Mouse (Mus musculus): Measurements from ENCODE around the gene Hspb8. TPM values are rescaled to one million over a fixed set of nuclear protein-coding genes. Genes with fewer than 3 reads are reported as not detected.

The Hspb8 gene
- polyA plus RNA-seq, 1 experiment from 2014 or later, result 33.7 TPM

GRCm38 (mm10) chr5:116407321-116407720, 15.3 kb downstream of the Hspb8 start:
- Histone ChIP-seq H3K27me3 (no peaks in the 10 kb centered on the region), H3K36me3 (peaks cover 13% of the 10 kb centered on the region; the same call in 1 of the 2 replicates), H3K9ac (no peak overlapping the region), H3K9me3 (replicated peaks) (no peaks in the 10 kb centered on the region), H3K4me2 (no peak overlapping the region), H3K4me1 (replicated peaks) (peaks cover 35% of the 10 kb centered on the region), H3K4me3 (no peak overlapping the region), H3K27ac (peak overlapping the region; percentile 59)
- ATAC-seq (replicated peaks; ENCODE audit: insufficient number of reproducible peaks, insufficient read depth, low FRiP score, low read depth), result peak; percentile 49; the same call in 1 of the 2 replicates
- 39% methylated on average over 4 of the region's 4 CpGs for WGBS

- H3K9me3 ChIP-seq (replicated peaks), result no peaks in the 10 kb centered on the region
- no peak for ATAC-seq (replicated peaks; ENCODE audit: insufficient number of reproducible peaks, insufficient read depth, low FRiP score, low read depth)
- H3K4me3 ChIP-seq, result no peak overlapping the region
- peaks cover 33% of the 10 kb centered on the region for H3K4me1 ChIP-seq (replicated peaks)
- no peak overlapping the region for H3K4me2 ChIP-seq
- no peak overlapping the region for H3K27ac ChIP-seq
- 77% methylated on average over 3 of the region's 3 CpGs for WGBS
- H3K36me3 ChIP-seq, result peaks cover 8% of the 10 kb centered on the region; the same call in 1 of the 2 replicates
- no peaks in the 10 kb centered on the region for H3K27me3 ChIP-seq
- no peak overlapping the region for H3K9ac ChIP-seq
Observed at GRCm38 (mm10) chr5:116406507-116406906, 16.2 kb downstream of the Hspb8 start.

- Histone ChIP-seq H3K27me3 (no peaks in the 10 kb centered on the region), H3K9me3 (replicated peaks) (no peaks in the 10 kb centered on the region), H3K4me2 (no peak overlapping the region), H3K36me3 (peaks cover 7% of the 10 kb centered on the region; the same call in 1 of the 2 replicates), H3K4me1 (replicated peaks) (peaks cover 29% of the 10 kb centered on the region), H3K27ac (no peak overlapping the region), H3K4me3 (no peak overlapping the region), H3K9ac (no peak overlapping the region)
- 93% methylated on average over 1 of the region's 1 CpGs for WGBS
- ATAC-seq (replicated peaks; ENCODE audit: insufficient number of reproducible peaks, insufficient read depth, low FRiP score, low read depth), result no peak
Observed at GRCm38 (mm10) chr5:116405934-116406333, 16.7 kb downstream of the Hspb8 start.

GRCm38 (mm10) chr5:116404063-116404462, 18.6 kb downstream of the Hspb8 start:
- Histone ChIP-seq H3K9ac (no peak overlapping the region), H3K27me3 (no peaks in the 10 kb centered on the region), H3K4me1 (replicated peaks) (peaks cover 16% of the 10 kb centered on the region), H3K36me3 (peaks cover 4% of the 10 kb centered on the region; the same call in 1 of the 2 replicates), H3K4me3 (no peak overlapping the region), H3K9me3 (replicated peaks) (no peaks in the 10 kb centered on the region), H3K27ac (no peak overlapping the region), H3K4me2 (no peak overlapping the region)
- no peak for ATAC-seq (replicated peaks; ENCODE audit: insufficient number of reproducible peaks, insufficient read depth, low FRiP score, low read depth)
- WGBS, result 79% methylated on average over 2 of the region's 2 CpGs

DNA sequence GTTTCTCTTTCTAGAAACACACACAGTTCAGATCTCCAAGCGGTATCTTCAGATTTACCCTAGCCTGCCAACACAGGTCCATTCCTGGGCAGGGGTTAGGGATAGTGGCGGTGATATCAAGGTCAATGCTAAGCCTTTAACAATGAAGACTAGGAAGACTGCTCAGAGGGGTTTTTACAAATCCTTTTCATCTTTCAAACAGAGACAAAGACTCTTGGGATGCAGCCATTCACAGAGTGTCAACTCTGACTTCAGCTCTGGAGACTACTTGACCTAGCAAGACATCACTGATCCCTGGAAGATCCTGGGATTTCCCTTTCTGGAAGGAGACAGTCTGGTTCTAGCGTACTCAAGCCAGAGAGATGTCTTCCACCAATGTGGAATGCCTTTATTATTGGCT, 21.9 kb downstream of the Hspb8 start:
- H3K27me3 ChIP-seq, result no peaks in the 10 kb centered on the region
- H3K9ac ChIP-seq, result no peak overlapping the region
- H3K4me3 ChIP-seq, result no peak overlapping the region
- H3K27ac ChIP-seq, result no peak overlapping the region
- H3K36me3 ChIP-seq, result no peaks in the 10 kb centered on the region
- no peak overlapping the region for H3K4me2 ChIP-seq
- H3K4me1 ChIP-seq (replicated peaks), result 0 out of 2 replicates have a peak, but pooled peaks cover 3% of the 10 kb centered on the region
- 83% methylated on average over 3 of the region's 3 CpGs for WGBS
- ATAC-seq (replicated peaks; ENCODE audit: insufficient number of reproducible peaks, insufficient read depth, low FRiP score, low read depth), result no peak
- H3K9me3 ChIP-seq (replicated peaks), result no peaks in the 10 kb centered on the region

DNA sequence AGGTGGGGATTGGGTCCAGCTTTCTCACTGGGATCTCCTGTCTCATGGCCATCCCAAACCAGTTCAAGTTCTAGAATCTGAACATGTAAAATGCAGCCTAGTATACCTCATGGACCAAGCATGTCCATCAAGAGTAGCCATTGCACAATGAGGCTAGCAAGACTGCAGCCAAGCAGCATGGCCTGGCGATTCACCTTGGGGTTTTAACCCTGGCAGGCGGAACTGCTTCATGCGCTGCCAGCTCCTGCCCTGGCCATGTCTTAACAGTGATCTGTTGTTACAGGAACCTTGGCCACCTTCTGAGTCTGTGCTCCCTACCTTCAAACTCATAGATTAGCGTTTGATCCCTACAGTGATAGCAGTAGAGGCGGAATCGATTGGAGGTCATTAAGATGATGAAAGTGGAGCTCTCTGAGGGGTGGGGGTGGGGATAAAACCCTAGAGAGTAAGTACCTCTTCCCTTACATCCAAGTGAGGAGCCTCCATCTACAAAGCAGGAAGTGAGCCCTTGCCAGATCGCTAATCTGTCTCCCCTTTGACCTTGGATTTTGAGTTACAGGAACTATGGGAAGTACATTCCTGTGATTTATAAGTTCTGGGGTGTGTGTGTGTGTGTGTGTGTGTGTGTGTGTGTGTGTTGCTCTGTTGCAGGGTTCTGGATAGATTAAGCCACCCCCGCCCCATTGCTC, 22.5 kb downstream of the Hspb8 start:
- Histone ChIP-seq H3K4me3 (no peak overlapping the region), H3K27ac (no peak overlapping the region), H3K4me2 (no peak overlapping the region), H3K36me3 (no peaks in the 10 kb centered on the region), H3K4me1 (replicated peaks) (0 out of 2 replicates have a peak, but pooled peaks cover 3% of the 10 kb centered on the region), H3K9me3 (replicated peaks) (no peaks in the 10 kb centered on the region), H3K27me3 (no peaks in the 10 kb centered on the region), H3K9ac (no peak overlapping the region)
- WGBS, result 75% methylated on average over 8 of the region's 8 CpGs
- ATAC-seq (replicated peaks; ENCODE audit: insufficient number of reproducible peaks, insufficient read depth, low FRiP score, low read depth), result no peak

DNA sequence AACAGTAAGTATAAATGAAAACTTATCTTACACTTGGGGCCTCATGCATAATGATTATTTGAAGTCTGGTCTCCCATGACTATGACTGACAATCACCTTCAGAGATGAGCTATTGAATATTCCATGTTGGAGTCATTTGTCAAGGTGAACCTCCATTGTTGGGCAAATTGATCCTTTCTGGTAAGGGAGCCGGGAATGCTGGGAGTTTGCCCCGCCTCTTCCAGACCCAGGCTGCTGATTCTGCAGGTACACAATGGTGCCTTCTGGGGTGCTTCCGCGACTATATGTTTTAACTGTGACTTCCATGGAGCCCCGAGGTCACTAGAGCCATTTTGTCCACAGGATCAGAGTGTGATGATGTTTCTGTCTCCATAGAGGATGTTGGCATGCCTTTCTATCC, 26.6 kb downstream of the Hspb8 start:
- H3K4me1 ChIP-seq (replicated peaks), result peaks cover 7% of the 10 kb centered on the region; the same call in 1 of the 2 replicates
- H3K27ac ChIP-seq, result no peak overlapping the region
- no peak overlapping the region for H3K4me3 ChIP-seq
- no peaks in the 10 kb centered on the region for H3K27me3 ChIP-seq
- ATAC-seq (replicated peaks; ENCODE audit: insufficient number of reproducible peaks, insufficient read depth, low FRiP score, low read depth), result no peak
- H3K9ac ChIP-seq, result no peak overlapping the region
- no peaks in the 10 kb centered on the region for H3K36me3 ChIP-seq
- H3K9me3 ChIP-seq (replicated peaks), result no peaks in the 10 kb centered on the region
- 75% methylated on average over 5 of the region's 5 CpGs for WGBS
- no peak overlapping the region for H3K4me2 ChIP-seq

DNA sequence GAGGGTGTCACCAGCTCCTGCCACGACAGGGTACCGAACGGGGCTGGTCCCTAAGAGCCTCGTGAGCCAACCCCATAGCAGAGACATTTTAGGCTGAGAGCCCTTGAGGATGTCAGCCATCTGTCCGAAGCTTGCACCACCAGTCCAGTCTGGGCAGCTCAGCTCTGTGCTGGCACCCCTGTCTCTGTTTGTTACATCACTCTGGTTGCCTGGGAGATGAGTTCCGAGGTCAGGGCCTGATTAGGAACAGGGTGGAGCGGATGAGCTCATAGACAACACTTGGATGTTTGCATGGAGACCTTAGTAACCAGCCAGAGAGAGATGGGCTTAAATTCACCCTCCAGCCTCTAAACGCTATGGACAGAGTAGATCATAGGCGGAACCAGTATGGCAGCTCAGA, 30.1 kb downstream of the Hspb8 start:
- no peak for ATAC-seq (replicated peaks; ENCODE audit: insufficient number of reproducible peaks, insufficient read depth, low FRiP score, low read depth)
- no peak overlapping the region for H3K9ac ChIP-seq
- H3K4me1 ChIP-seq (replicated peaks), result peaks cover 20% of the 10 kb centered on the region
- no peaks in the 10 kb centered on the region for H3K27me3 ChIP-seq
- H3K9me3 ChIP-seq (replicated peaks), result no peaks in the 10 kb centered on the region
- H3K4me2 ChIP-seq, result no peak overlapping the region
- H3K27ac ChIP-seq, result no peak overlapping the region
- no peak overlapping the region for H3K4me3 ChIP-seq
- no peaks in the 10 kb centered on the region for H3K36me3 ChIP-seq
- 56% methylated on average over 9 of the region's 9 CpGs for WGBS

GRCm38 (mm10) chr5:116389856-116390542, 32.7 kb downstream of the Hspb8 start:
- H3K9me3 ChIP-seq (replicated peaks), result no peaks in the 10 kb centered on the region
- 31% methylated on average over 15 of the region's 15 CpGs for WGBS
- H3K4me3 ChIP-seq, result no peak overlapping the region
- peak overlapping the region; percentile 24; the same call in 1 of the 2 replicates for H3K27ac ChIP-seq
- no peaks in the 10 kb centered on the region for H3K27me3 ChIP-seq
- peak overlapping the region; percentile 22 for H3K4me2 ChIP-seq
- H3K4me1 ChIP-seq (replicated peaks), result peaks cover 16% of the 10 kb centered on the region
- H3K36me3 ChIP-seq, result no peaks in the 10 kb centered on the region
- ATAC-seq (replicated peaks; ENCODE audit: insufficient number of reproducible peaks, insufficient read depth, low FRiP score, low read depth), result peak; percentile 85
- H3K9ac ChIP-seq, result no peak overlapping the region

GRCm38 (mm10) chr5:116389321-116389720, 33.3 kb downstream of the Hspb8 start:
- no peak for ATAC-seq (replicated peaks; ENCODE audit: insufficient number of reproducible peaks, insufficient read depth, low FRiP score, low read depth)
- no peaks in the 10 kb centered on the region for H3K9me3 ChIP-seq (replicated peaks)
- no peaks in the 10 kb centered on the region for H3K27me3 ChIP-seq
- H3K4me2 ChIP-seq, result no peak overlapping the region; the same call in 1 of the 2 replicates
- H3K4me3 ChIP-seq, result no peak overlapping the region
- no peak overlapping the region for H3K9ac ChIP-seq
- peaks cover 14% of the 10 kb centered on the region for H3K4me1 ChIP-seq (replicated peaks)
- no peak overlapping the region for H3K27ac ChIP-seq
- WGBS, result 69% methylated on average over 4 of the region's 4 CpGs
- H3K36me3 ChIP-seq, result no peaks in the 10 kb centered on the region

DNA sequence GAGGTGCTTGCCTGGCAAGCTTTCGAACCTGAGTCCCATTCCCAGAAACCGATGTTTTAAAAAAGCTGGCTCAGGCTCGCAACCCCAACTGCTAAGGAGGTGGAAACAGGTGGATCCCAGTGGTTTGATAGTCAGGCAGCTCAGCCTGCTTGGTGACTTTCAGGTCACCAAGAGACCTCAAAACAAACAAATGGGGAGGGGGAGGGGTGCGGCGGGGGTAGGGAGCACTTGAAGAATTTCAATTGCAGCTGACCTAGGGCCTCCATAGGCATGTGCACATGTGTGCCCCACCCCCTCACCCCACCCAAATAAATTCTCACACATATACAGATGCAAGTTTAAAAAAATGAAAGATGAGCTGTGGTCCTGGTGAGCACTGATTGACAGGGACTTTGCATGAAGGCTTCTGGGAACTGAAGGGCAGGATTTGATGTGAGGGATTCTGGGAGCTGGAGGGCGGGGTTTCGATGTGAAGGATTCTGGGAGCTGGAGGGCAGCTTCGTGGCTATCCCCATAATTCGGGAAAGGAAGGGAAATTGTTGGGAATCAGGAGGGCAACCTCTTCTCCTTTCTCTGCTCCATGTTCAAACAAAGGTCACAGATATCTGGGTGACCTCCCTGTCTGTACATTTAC, 35.2 kb downstream of the Hspb8 start:
- 73% methylated on average over 9 of the region's 9 CpGs for WGBS
- no peaks in the 10 kb centered on the region for H3K27me3 ChIP-seq
- H3K9ac ChIP-seq, result no peak overlapping the region
- peaks cover 14% of the 10 kb centered on the region for H3K4me1 ChIP-seq (replicated peaks)
- no peak overlapping the region for H3K4me3 ChIP-seq
- no peaks in the 10 kb centered on the region for H3K36me3 ChIP-seq
- H3K4me2 ChIP-seq, result no peak overlapping the region
- no peak for ATAC-seq (replicated peaks; ENCODE audit: insufficient number of reproducible peaks, insufficient read depth, low FRiP score, low read depth)
- H3K27ac ChIP-seq, result no peak overlapping the region
- H3K9me3 ChIP-seq (replicated peaks), result no peaks in the 10 kb centered on the region

Data from heart, embryonic 15.5 days (tissue).